Mouse (Mus musculus): ENCODE data around the gene Chst13.

The Chst13 gene

GRCm38 (mm10) chr6:90319475-90320191 lies 5.4 kb downstream of the Chst13 start:
- DNase-seq: no peak

- DNase-seq: no peak
Measured at GRCm38 (mm10) chr6:90319019-90319418, 6.0 kb downstream of the Chst13 start.

GRCm38 (mm10) chr6:90317510-90318258 lies 7.3 kb downstream of the Chst13 start:
- DNase-seq: no peak

GRCm38 (mm10) chr6:90315961-90316360 lies 9.0 kb downstream of the Chst13 start:
- no peak for DNase-seq

- DNase-seq: no peak
Measured at GRCm38 (mm10) chr6:90308839-90309778, 15.9 kb downstream of the Chst13 start.

- DNase-seq: no peak
Measured at GRCm38 (mm10) chr6:90306315-90306975, 18.5 kb downstream of the Chst13 start.

GRCm38 (mm10) chr6:90300919-90301318 lies 24.1 kb downstream of the Chst13 start, which contains the start of gene BC048671:
BC048671 (plus strand) TSS chr6:90301219.
- DNase-seq: no peak

GRCm38 (mm10) chr6:90288265-90288664 lies 36.7 kb downstream of the Chst13 start:
- no peak for DNase-seq

Data from cerebellum, adult 9-11 months (tissue).